Mouse (Mus musculus) embryonic facial prominence, embryonic 14.5 days (tissue): ENCODE results near the gene Gamt. TPM values are rescaled to one million over a fixed set of nuclear protein-coding genes. Genes with fewer than 3 reads are reported as not detected.

Experiments used
- ATAC-seq: fragments of 200-750 bp; cut with Nextera tagmentation; 2 replicates; pipeline ENCODE4 v1.8.0; 2017; ENCODE audit warnings: low read depth, moderate number of reproducible peaks, moderate TSS enrichment
- DNase-seq: peaks from one replicate; pipeline ENCODE4 v3.0.0-alpha.2; 2015; ENCODE audit warnings: low spot score
- H3K27ac ChIP-seq: fragments of 300-500 bp; sonication (generic); replicated peaks from 2 replicates; pipeline ENCODE4 v1.5.1; 2014; ENCODE audit warnings: low read depth, mild to moderate bottlenecking, low read length, moderate library complexity
- H3K27me3 ChIP-seq: fragments of 300-500 bp; sonication (generic); replicated peaks from 2 replicates; pipeline ENCODE4 v1.6.1; 2014; ENCODE audit warnings: low read length; ENCODE audit not compliant: control insufficient read depth, insufficient read depth
- H3K36me3 ChIP-seq: fragments of 300-500 bp; sonication (generic); 2 replicates; pipeline ENCODE4 v1.6.1; 2014; ENCODE audit warnings: low read length, mixed read lengths; ENCODE audit not compliant: control insufficient read depth, insufficient read depth
- H3K4me1 ChIP-seq: fragments of 300-500 bp; sonication (generic); 2 replicates; pipeline ENCODE4 v1.6.1; 2014; ENCODE audit warnings: antibody characterized with exemption, low read length; ENCODE audit not compliant: control insufficient read depth, insufficient read depth
- H3K4me2 ChIP-seq: fragments of 300-500 bp; sonication (generic); 2 replicates; pipeline ENCODE4 v1.6.1; 2014; ENCODE audit warnings: low read depth, mild to moderate bottlenecking, low read length, moderate library complexity, mixed read lengths
- H3K4me3 ChIP-seq: fragments of 300-500 bp; sonication (generic); 2 replicates; pipeline ENCODE4 v1.5.1; 2014; ENCODE audit warnings: low read depth, mild to moderate bottlenecking, low read length
- H3K9ac ChIP-seq: fragments of 300-500 bp; sonication (generic); 2 replicates; pipeline ENCODE4 v1.6.1; 2014; ENCODE audit warnings: low read depth, mild to moderate bottlenecking, low read length, moderate library complexity, mixed read lengths
- H3K9me3 ChIP-seq: fragments of 300-500 bp; sonication (generic); 2 replicates; pipeline ENCODE4 v1.6.1; 2016; ENCODE audit warnings: low read length; ENCODE audit not compliant: control insufficient read depth
- WGBS: fragments of 180-500 bp; shearing (Covaris S2); extraction: QIAGEN DNeasy Blood & Tissue Kit; methylation state at CpG from one replicate; pipeline ENCODE4 v1.1.7; 2014; 5-methylcytosine and 5-hydroxymethylcytosine counted together
- polyA plus RNA-seq: library from polyadenylated mRNA; unstranded; fragments of >200 nt; fragmentation: Nextera tagmentation; extraction: Ambion mirVana; gene quantifications from 2 replicates; pipeline ENCODE4 v1.2.1, GENCODE M21; 2014

Gene Gamt
- polyA plus RNA-seq, 1 experiment from 2014 or later: 139 TPM

- WGBS: 88% methylated on average over 5 of the region's 5 CpGs
- Histone ChIP-seq H3K27me3 (no peaks in the 10 kb centered on the region), H3K4me3 (no peak overlapping the region), H3K36me3 (peaks cover 66% of the 10 kb centered on the region), H3K4me2 (no peak overlapping the region), H3K27ac (no peak overlapping the region), H3K9ac (no peak overlapping the region), H3K9me3 (no peaks in the 10 kb centered on the region), H3K4me1 (peaks cover 10% of the 10 kb centered on the region)
- ATAC-seq (no peak), DNase-seq (no peak)
Measured at GRCm38 (mm10) chr10:80255881-80256535, 4.8 kb downstream of the Gamt start.

- Histone ChIP-seq H3K9me3 (no peaks in the 10 kb centered on the region), H3K4me3 (no peak overlapping the region), H3K4me1 (peaks cover 5% of the 10 kb centered on the region), H3K27ac (no peak overlapping the region), H3K27me3 (no peaks in the 10 kb centered on the region), H3K36me3 (peaks cover 66% of the 10 kb centered on the region), H3K9ac (no peak overlapping the region), H3K4me2 (no peak overlapping the region)
- 94% methylated on average over 22 of the region's 26 CpGs for WGBS
- ATAC-seq (no peak), DNase-seq (no peak)
Measured at GRCm38 (mm10) chr10:80254331-80255297, 6.2 kb downstream of the Gamt start.

DNA sequence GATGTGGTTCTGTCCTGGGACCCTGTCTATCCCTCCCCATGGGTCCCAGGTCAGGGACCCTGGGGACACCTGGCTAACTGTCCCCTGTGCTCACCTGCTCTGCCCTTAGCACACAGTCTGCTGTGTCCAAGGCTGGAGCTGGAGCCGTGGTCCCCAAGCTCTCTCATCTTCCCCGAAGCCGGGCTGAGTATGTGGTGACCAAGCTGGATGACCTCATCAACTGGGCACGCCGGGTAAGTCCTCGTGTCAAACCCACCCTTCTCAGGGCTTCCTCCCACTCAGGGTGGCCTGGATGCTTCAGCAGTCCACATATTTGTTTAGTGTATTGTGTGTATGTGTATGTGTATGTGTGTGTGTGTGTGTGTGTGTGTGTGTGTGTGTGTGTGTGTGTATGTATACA, 7.3 kb downstream of the Gamt start:
- no peaks in the 10 kb centered on the region for H3K27me3 ChIP-seq
- H3K9ac ChIP-seq: no peak overlapping the region; the same call in 1 of the 2 replicates
- ATAC-seq: no peak
- 82% methylated on average over 6 of the region's 6 CpGs for WGBS
- no peaks in the 10 kb centered on the region for H3K9me3 ChIP-seq
- no peak overlapping the region for H3K4me3 ChIP-seq
- H3K4me2 ChIP-seq: no peak overlapping the region
- peaks cover 62% of the 10 kb centered on the region for H3K36me3 ChIP-seq
- H3K4me1 ChIP-seq: 0 out of 2 replicates have a peak, but pooled peaks cover 2% of the 10 kb centered on the region
- H3K27ac ChIP-seq: no peak overlapping the region
- DNase-seq: no peak

- Histone ChIP-seq H3K4me2 (no peak overlapping the region), H3K27me3 (no peaks in the 10 kb centered on the region), H3K9me3 (no peaks in the 10 kb centered on the region), H3K9ac (no peak overlapping the region), H3K4me3 (no peak overlapping the region), H3K36me3 (peaks cover 53% of the 10 kb centered on the region), H3K4me1 (0 out of 2 replicates have a peak, but pooled peaks cover 2% of the 10 kb centered on the region), H3K27ac (no peak overlapping the region)
- ATAC-seq (no peak), DNase-seq (no peak)
- WGBS: 93% methylated on average over 11 of the region's 11 CpGs
Measured at GRCm38 (mm10) chr10:80252493-80253274, 8.1 kb downstream of the Gamt start.

GRCm38 (mm10) chr10:80252011-80252410, 8.8 kb downstream of the Gamt start:
- H3K4me1 ChIP-seq: 0 out of 2 replicates have a peak, but pooled peaks cover 2% of the 10 kb centered on the region

GRCm38 (mm10) chr10:80250573-80250972, 10.2 kb downstream of the Gamt start:
- H3K4me3 ChIP-seq: peak overlapping the region; percentile 70; the same call in 1 of the 2 replicates

More at GRCm38 (mm10) chr10:80252011-80252410, 8.8 kb downstream of the Gamt start:
- Histone ChIP-seq H3K27ac (no peak overlapping the region), H3K9ac (no peak overlapping the region), H3K27me3 (no peaks in the 10 kb centered on the region), H3K4me3 (no peak overlapping the region), H3K4me2 (no peak overlapping the region), H3K9me3 (no peaks in the 10 kb centered on the region), H3K36me3 (peaks cover 48% of the 10 kb centered on the region)
- DNase-seq: no peak
- ATAC-seq: no peak

GRCm38 (mm10) chr10:80250059-80250458, 10.8 kb downstream of the Gamt start:
- peak overlapping the region; percentile 71 for H3K4me2 ChIP-seq
- WGBS: 26% methylated on average over 2 of the region's 2 CpGs
- H3K9me3 ChIP-seq: no peaks in the 10 kb centered on the region
- peaks cover 29% of the 10 kb centered on the region for H3K36me3 ChIP-seq
- ATAC-seq: no peak
- H3K4me3 ChIP-seq: peak overlapping the region; percentile 70
- no peak overlapping the region for H3K27ac ChIP-seq
- peak overlapping the region; percentile 71 for H3K9ac ChIP-seq
- no peak for DNase-seq
- no peaks in the 10 kb centered on the region for H3K27me3 ChIP-seq
- H3K4me1 ChIP-seq: peaks cover 5% of the 10 kb centered on the region; the same call in 1 of the 2 replicates

More at GRCm38 (mm10) chr10:80250573-80250972, 10.2 kb downstream of the Gamt start:
- H3K27ac ChIP-seq: no peak overlapping the region
- DNase-seq (no peak), ATAC-seq (no peak)
- no peaks in the 10 kb centered on the region for H3K27me3 ChIP-seq
- H3K9ac ChIP-seq: no peak overlapping the region
- no peaks in the 10 kb centered on the region for H3K9me3 ChIP-seq
- 80% methylated on average over 4 of the region's 4 CpGs for WGBS
- 0 out of 2 replicates have a peak, but pooled peaks cover 2% of the 10 kb centered on the region for H3K4me1 ChIP-seq
- no peak overlapping the region; the same call in 1 of the 2 replicates for H3K4me2 ChIP-seq
- H3K36me3 ChIP-seq: peaks cover 34% of the 10 kb centered on the region
